Mouse (Mus musculus) neural tube, embryonic 13.5 days (tissue): ENCODE measurements at regions not wholly inside any gene's neighbourhood (a gene's known extent, or its start where the extent isn't known, plus 50 kb on each side); places are given as distances from the start of the nearest gene placed in this dataset.

ENCODE experiments used
- ATAC-seq: fragments of 200-750 bp; cut with Nextera tagmentation; 2 replicates; pipeline ENCODE4 v1.8.0; 2017; ENCODE audit warnings: low read depth, mild to moderate bottlenecking, moderate TSS enrichment, moderate library complexity
- H3K27ac ChIP-seq: fragments of 300-500 bp; sonication (generic); replicated peaks from 2 replicates; pipeline ENCODE4 v1.5.1; 2015; ENCODE audit warnings: moderate library complexity, mild to moderate bottlenecking, inconsistent platforms
- H3K27me3 ChIP-seq: fragments of 300-500 bp; sonication (generic); 2 replicates; pipeline ENCODE4 v1.6.1; 2015; ENCODE audit warnings: mild to moderate bottlenecking, inconsistent platforms
- H3K36me3 ChIP-seq: fragments of 300-500 bp; sonication (generic); 2 replicates; pipeline ENCODE4 v1.6.1; 2015; ENCODE audit warnings: mild to moderate bottlenecking, inconsistent platforms
- H3K4me1 ChIP-seq: fragments of 300-500 bp; sonication (generic); replicated peaks from 2 replicates; pipeline ENCODE4 v1.6.1; 2015; ENCODE audit warnings: inconsistent platforms
- H3K4me2 ChIP-seq: fragments of 300-500 bp; sonication (generic); 2 replicates; pipeline ENCODE4 v1.6.1; 2015; ENCODE audit warnings: inconsistent platforms, mild to moderate bottlenecking, moderate library complexity
- H3K4me3 ChIP-seq: fragments of 300-500 bp; sonication (generic); 2 replicates; pipeline ENCODE4 v1.5.1; 2015; ENCODE audit warnings: mild to moderate bottlenecking, inconsistent platforms
- H3K9ac ChIP-seq: fragments of 300-500 bp; sonication (generic); 2 replicates; pipeline ENCODE4 v1.6.1; 2015; ENCODE audit warnings: moderate library complexity, mild to moderate bottlenecking, inconsistent platforms
- H3K9me3 ChIP-seq: fragments of 300-500 bp; sonication (generic); 2 replicates; pipeline ENCODE4 v1.6.1; 2016; ENCODE audit warnings: inconsistent platforms
- WGBS: fragments of 180-500 bp; shearing (Covaris S2); methylation state at CpG from one replicate; pipeline ENCODE4 v1.1.7; 2015; 5-methylcytosine and 5-hydroxymethylcytosine counted together

DNA sequence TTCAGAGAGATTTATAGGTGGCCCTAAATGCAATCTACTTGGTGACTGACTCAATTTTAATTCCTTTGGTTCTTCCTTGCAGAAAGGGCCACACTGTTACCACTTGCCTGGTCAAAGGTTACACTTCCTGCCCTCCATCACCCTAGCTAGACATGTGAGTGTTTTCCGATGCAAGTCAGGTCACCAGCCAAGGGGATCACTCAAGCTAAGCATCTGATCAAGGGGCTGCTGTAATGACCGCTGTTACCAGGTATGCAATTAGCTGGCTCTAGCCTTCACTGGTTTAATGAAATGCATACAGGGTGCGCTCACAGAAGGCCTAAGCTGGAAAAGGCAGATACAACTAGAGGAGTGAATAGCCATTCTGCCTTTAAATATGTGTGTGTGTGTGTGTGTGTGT is 105.1 kb downstream of the Mtx2 start:
- H3K36me3 ChIP-seq: no peaks in the 10 kb centered on the region
- H3K27me3 ChIP-seq: no peaks in the 10 kb centered on the region
- WGBS: 61% methylated on average over 3 of the region's 3 CpGs
- no peak overlapping the region for H3K27ac ChIP-seq
- H3K4me2 ChIP-seq: no peak overlapping the region
- ATAC-seq: no peak
- H3K9me3 ChIP-seq: no peaks in the 10 kb centered on the region
- H3K4me3 ChIP-seq: no peak overlapping the region
- no peak overlapping the region for H3K9ac ChIP-seq
- peaks cover 17% of the 10 kb centered on the region for H3K4me1 ChIP-seq

DNA sequence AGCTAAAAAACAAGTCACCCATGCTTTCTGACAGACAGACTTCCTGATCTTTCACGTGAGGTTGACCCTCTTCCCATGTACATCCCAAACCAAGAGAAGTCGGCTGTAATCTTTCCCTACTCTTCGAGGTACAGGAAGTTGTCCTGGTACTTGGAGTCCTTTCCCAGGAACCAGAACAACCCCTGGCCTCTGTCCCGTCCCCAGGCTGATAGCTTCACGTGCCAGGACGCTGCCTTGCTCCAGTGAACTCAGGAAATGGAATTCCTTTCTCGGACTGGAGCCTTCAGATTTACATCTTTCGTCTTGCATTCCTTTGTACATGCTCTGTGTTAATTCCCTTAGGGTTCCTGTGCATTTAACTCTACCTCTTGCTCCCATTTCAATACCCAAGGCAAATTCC is 107.6 kb downstream of the Mtx2 start:
- no peak for ATAC-seq
- no peaks in the 10 kb centered on the region for H3K36me3 ChIP-seq

DNA sequence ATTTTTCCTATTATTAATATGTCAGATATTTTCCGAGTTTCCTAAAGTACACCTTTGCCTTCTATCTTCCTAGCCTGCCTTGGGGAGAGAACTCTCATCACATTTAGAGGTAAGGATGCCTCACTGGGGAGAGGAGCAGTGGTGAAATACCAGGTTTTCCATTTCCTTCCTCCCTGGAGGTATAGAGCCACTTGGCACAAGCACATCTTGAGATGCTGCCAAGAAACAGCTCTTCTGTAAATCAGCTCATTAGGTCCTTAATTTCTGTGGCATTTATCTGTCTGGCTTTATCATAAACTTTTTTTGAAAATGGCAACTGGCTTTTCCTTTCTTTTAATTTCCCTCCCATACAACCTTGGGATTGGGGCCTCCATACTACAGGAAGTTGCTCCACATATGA is 108.2 kb downstream of the Mtx2 start:
- WGBS: 67% methylated on average over 1 of the region's 1 CpGs

More for the DNA sequence above, 107.6 kb downstream of the Mtx2 start:
- Histone ChIP-seq H3K4me3 (no peak overlapping the region), H3K27ac (no peak overlapping the region; the same call in 1 of the 2 replicates), H3K4me1 (peaks cover 9% of the 10 kb centered on the region), H3K9ac (no peak overlapping the region), H3K9me3 (no peaks in the 10 kb centered on the region), H3K27me3 (no peaks in the 10 kb centered on the region), H3K4me2 (no peak overlapping the region)
- 51% methylated on average over 8 of the region's 8 CpGs for WGBS

DNA sequence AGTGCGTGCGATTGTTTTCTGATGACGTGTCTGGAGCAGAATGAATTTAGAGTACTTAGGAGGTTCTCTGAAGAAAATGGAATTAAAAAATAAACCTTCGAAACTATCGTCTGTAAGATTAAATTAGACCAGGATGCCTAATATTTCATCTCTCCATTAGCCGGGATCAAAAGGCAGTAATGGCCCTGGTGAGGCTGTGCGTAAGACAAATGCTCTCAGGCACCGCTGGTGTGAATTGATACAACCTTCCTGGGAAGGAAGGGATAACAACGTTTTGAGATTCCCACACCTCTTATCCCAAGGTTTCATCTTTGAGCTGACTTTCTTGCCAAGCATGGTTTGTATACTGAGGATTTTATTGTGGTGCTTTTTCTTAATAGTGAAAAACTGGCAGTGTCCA is 113.1 kb downstream of the Mtx2 start:
- no peak overlapping the region for H3K4me2 ChIP-seq
- no peak overlapping the region for H3K4me3 ChIP-seq
- no peaks in the 10 kb centered on the region for H3K9me3 ChIP-seq
- WGBS: 60% methylated on average over 9 of the region's 9 CpGs
- peaks cover 1% of the 10 kb centered on the region; the same call in 1 of the 2 replicates for H3K4me1 ChIP-seq
- no peak overlapping the region for H3K27ac ChIP-seq
- H3K27me3 ChIP-seq: no peaks in the 10 kb centered on the region
- no peak for ATAC-seq
- no peak overlapping the region for H3K9ac ChIP-seq
- H3K36me3 ChIP-seq: no peaks in the 10 kb centered on the region

More for the DNA sequence above, 108.2 kb downstream of the Mtx2 start:
- peaks cover 9% of the 10 kb centered on the region for H3K4me1 ChIP-seq
- H3K27me3 ChIP-seq: no peaks in the 10 kb centered on the region
- no peak overlapping the region for H3K27ac ChIP-seq
- no peak for ATAC-seq
- H3K36me3 ChIP-seq: no peaks in the 10 kb centered on the region
- no peak overlapping the region for H3K9ac ChIP-seq
- H3K4me3 ChIP-seq: no peak overlapping the region
- H3K4me2 ChIP-seq: no peak overlapping the region
- H3K9me3 ChIP-seq: no peaks in the 10 kb centered on the region

DNA sequence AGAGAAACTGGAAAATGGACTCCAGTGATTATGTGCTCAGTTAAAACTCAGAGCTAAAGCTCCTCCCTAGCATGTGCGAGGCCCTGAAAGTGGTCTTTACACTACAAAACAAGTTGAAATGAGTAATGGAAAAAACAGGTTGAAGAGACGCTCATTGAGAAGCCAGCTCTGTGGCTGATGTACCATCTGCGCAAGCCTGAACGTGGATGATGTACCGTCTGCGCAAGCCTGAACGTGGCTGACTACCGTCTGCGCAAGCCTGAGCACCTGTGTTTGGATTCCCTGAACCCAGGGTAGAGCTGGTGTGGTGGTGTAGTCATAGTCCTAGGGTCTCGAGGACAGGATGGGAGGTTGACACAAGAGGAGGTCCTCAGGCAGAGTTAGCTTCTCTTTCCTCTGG is 116.4 kb downstream of the Mtx2 start:
- Histone ChIP-seq H3K4me3 (no peak overlapping the region), H3K4me2 (no peak overlapping the region), H3K27ac (no peak overlapping the region), H3K27me3 (no peaks in the 10 kb centered on the region), H3K4me1 (no peaks in the 10 kb centered on the region; the same call in 1 of the 2 replicates), H3K9me3 (no peaks in the 10 kb centered on the region), H3K36me3 (no peaks in the 10 kb centered on the region), H3K9ac (no peak overlapping the region)
- 95% methylated on average over 10 of the region's 10 CpGs for WGBS
- ATAC-seq: no peak

DNA sequence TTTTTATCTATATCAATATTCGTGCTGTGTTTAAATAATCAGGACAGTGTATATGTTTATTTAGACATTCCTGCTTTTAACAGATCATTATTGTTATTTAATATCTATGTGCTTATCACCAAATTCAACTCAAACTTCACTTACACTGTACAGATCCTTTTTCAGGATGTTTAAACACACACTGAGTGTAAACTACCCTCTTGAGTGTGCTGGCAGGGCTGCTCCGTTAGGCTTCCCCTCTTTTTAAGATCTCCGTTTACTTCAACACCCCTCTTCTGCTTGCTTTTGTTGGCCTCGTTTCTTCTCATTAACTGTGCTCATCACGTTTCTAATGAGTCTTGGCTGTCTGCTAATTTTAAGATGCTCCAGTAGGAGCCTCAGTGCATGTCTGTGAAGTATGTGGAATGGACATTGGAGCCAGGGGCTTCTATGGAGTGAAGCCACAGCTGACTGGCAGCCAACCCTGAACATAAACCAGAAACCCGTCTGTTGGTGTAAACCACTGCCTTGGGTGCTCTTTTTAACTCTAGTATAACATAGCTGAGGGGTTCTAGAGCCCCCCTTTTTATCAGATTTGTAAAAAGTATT is 117.1 kb downstream of the Mtx2 start:
- no peak overlapping the region for H3K4me2 ChIP-seq
- ATAC-seq: no peak
- H3K9ac ChIP-seq: no peak overlapping the region
- H3K4me3 ChIP-seq: no peak overlapping the region
- no peaks in the 10 kb centered on the region for H3K36me3 ChIP-seq
- H3K9me3 ChIP-seq: no peaks in the 10 kb centered on the region
- H3K27me3 ChIP-seq: no peaks in the 10 kb centered on the region
- no peak overlapping the region for H3K27ac ChIP-seq
- 64% methylated on average over 6 of the region's 6 CpGs for whole genome bisulfite sequencing
- no peaks in the 10 kb centered on the region; the same call in 1 of the 2 replicates for H3K4me1 ChIP-seq

DNA sequence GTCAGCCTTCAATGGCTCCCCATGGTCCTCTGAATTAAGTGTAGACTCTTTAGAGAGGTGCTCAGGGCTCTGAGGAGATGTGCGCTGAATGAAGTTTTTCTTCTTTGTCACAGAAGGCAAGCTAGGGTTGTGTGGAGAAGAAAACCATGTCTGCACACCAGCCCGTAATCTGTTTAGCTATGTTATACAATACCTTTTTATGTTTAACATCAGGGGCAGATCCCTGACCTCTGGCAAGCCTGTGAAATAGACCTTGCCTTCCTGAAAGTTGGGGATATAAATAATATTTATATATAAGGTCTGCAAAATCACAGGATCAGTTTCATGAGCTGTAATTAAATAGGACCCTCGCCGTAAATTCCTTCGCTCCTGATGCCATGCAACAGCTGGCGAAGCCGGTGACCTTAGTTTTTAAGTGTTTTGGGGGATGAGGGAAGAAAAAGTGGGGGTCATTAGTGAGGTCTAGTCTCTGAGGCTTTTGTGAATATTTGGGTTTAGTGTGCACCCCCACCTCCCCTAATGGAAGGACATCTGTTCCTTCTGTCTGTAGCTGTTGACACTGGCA is 119.7 kb downstream of the Mtx2 start:
- 72% methylated on average over 7 of the region's 7 CpGs for WGBS
- ATAC-seq: no peak
- Histone ChIP-seq H3K4me3 (no peak overlapping the region), H3K9ac (no peak overlapping the region), H3K9me3 (no peaks in the 10 kb centered on the region), H3K4me2 (no peak overlapping the region), H3K4me1 (no peaks in the 10 kb centered on the region), H3K27me3 (no peaks in the 10 kb centered on the region), H3K36me3 (no peaks in the 10 kb centered on the region), H3K27ac (no peak overlapping the region)

DNA sequence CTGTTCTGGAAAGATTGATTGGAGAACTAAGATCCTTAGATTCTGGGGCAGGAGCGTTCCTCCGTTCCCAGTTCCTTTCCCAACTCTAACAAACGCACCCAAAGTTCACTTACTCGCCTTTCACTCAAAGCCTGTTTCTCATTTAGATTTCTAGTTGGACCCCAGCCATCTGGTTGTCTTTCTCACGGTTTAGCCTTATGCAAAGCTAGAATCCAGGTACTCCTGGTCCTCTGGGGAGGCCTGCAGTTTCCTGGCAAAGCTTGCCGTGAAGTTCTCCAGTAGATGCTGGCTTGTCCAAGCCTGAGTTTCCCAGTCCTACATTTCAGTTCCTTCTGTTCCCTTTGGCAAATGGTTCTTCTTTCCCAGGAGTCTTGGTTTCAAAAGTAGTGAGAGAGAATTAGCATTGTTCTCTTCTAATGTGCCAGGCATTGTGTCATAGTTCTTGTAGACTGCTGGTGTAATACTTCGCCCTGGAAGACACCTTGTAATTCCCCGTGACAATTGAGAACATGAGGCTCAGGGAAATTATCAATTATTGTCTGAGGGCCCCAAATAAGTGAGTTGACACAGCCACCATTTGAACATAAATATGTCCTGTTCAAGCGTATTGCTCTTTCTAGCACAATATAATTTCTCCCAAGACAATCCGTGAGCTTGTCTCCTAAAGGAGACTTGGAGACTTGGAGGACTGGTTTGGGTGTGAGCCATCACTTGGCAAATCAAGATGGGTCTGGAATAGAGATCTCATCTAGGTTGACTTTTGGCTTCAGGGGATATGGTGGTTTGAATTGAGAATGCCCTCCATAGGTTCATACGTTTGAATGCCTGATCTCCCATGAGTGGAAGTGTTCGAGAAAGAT is 126.0 kb downstream of the Mtx2 start:
- Histone ChIP-seq H3K4me3 (no peak overlapping the region), H3K4me2 (no peak overlapping the region), H3K9ac (no peak overlapping the region), H3K27ac (no peak overlapping the region), H3K36me3 (no peaks in the 10 kb centered on the region), H3K4me1 (no peaks in the 10 kb centered on the region), H3K9me3 (no peaks in the 10 kb centered on the region), H3K27me3 (no peaks in the 10 kb centered on the region)
- no peak for ATAC-seq
- WGBS: 84% methylated on average over 12 of the region's 12 CpGs

DNA sequence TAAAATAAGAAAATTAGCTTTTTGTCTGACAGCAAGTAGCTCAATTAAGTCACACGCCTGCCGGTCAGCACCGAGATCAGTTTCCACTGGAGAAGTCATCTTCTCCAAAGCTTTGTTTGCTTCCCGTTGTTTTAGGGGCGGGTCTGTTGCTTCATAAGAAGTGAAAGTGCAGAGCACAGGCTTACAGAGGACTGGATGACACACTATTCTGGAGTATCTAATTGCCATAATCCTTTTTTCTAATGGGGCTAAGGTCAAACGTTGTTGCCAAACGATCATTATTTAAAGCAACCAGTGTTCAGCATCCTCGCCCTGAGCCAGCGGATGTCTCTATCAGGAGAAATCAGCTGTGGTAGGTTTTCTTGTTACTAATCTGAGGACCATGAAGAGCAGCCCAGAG is 128.5 kb downstream of the Mtx2 start:
- 81% methylated on average over 9 of the region's 9 CpGs for WGBS
- no peak for ATAC-seq
- no peaks in the 10 kb centered on the region for H3K27me3 ChIP-seq

DNA sequence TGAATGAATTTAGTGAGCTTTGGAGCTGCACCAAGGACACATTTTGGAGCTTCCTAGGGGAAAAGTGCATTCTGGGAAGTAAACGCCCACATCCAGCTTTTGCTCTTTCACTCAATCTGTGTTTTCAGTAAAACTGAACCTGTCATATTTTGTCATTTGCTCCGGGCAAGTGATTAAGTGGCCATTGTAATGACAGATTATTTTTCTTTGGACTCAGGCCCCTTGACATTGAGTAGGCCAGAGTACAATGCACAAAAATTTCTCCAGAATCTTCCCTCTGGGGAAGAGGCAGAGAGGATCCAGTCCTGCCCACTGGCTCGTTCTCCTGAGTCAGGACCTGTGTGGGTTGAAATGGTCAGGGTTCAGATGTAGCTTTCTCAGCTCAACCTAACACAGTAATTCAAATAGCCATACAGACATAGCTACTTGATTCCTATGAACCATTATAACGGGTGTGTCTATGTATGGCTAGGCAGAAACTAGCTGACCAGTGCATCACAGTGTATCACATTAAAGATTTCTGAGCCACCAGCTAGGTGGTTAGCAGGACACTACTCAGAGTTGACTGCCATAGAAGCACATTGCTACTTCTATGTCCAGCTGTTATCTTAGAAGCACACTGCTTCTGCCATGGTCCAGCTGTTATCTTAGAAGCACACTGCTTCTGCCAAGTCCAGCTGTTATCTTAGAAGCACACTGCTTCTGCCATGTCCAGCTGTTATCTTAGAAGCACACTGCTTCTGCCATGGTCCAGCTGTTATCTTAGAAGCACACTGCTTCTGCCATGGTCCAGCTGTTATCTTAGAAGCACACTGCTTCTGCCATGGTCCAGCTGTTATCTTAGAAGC is 129.9 kb downstream of the Mtx2 start:
- ATAC-seq: no peak

More for the DNA sequence above, 128.5 kb downstream of the Mtx2 start:
- Histone ChIP-seq H3K4me3 (no peak overlapping the region), H3K27ac (no peak overlapping the region), H3K9me3 (no peaks in the 10 kb centered on the region), H3K4me2 (no peak overlapping the region), H3K36me3 (no peaks in the 10 kb centered on the region), H3K9ac (no peak overlapping the region), H3K4me1 (peaks cover 13% of the 10 kb centered on the region)

DNA sequence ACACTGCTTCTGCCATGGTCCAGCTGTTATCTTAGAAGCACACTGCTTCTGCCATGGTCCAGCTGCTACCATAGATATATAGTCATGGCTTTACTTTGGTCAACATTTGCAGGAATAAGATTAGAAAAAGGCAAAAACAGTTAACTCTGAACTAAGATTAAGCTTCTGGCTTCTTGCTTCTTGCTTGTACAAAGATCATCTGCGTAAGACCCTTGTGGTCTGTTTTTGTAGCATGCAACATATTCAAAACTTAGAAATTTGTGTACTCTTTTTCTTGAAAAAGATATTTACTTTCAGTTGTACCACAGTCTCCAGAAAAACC is 130.5 kb downstream of the Mtx2 start:
- WGBS: 87% methylated on average over 1 of the region's 1 CpGs
- Histone ChIP-seq H3K9me3 (no peaks in the 10 kb centered on the region), H3K9ac (no peak overlapping the region), H3K36me3 (no peaks in the 10 kb centered on the region), H3K4me3 (no peak overlapping the region), H3K4me2 (no peak overlapping the region), H3K27me3 (no peaks in the 10 kb centered on the region), H3K4me1 (peaks cover 20% of the 10 kb centered on the region), H3K27ac (no peak overlapping the region)
- ATAC-seq: no peak

More for the DNA sequence above, 129.9 kb downstream of the Mtx2 start:
- Histone ChIP-seq H3K4me2 (no peak overlapping the region), H3K27me3 (no peaks in the 10 kb centered on the region), H3K9ac (no peak overlapping the region), H3K36me3 (no peaks in the 10 kb centered on the region), H3K4me1 (peaks cover 20% of the 10 kb centered on the region), H3K27ac (no peak overlapping the region), H3K4me3 (no peak overlapping the region), H3K9me3 (no peaks in the 10 kb centered on the region)
- 82% methylated on average over 4 of the region's 4 CpGs for WGBS

DNA sequence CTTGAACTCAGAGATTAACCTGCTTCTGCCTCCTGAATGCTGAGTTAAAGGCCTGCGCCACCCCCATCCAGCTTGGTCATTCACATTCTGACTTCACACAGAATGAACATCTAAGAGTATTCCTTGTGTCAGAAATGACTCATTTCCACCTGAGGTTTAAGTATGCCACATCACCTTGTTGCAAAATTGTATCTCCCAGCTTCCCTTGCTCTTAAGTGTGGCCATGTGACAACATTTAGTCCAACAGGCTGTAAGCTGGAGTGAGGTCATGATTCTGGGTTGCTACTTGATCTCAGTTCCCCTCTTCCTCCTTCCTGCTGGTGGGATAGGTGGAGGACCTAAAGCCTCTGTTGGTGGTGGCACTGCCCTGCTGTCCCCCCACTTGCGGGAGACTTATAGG is 131.0 kb downstream of the Mtx2 start:
- Histone ChIP-seq H3K27ac (no peak overlapping the region), H3K9me3 (no peaks in the 10 kb centered on the region), H3K27me3 (no peaks in the 10 kb centered on the region), H3K4me1 (peaks cover 20% of the 10 kb centered on the region), H3K4me3 (no peak overlapping the region), H3K36me3 (no peaks in the 10 kb centered on the region), H3K9ac (no peak overlapping the region), H3K4me2 (no peak overlapping the region)
- ATAC-seq: no peak
- 97% methylated on average over 2 of the region's 2 CpGs for WGBS
